8 mouse cellular contexts compared by ENCODE assay signal in genomic region chr2:30967352-30968327, GRCm38 (mm10). TPM values are rescaled to one million over a fixed set of nuclear protein-coding genes. Genes with fewer than 3 reads are reported as not detected.
A peak's percentile ranks its signal among the peaks of the same experiment; 100 is the strongest.
DNase-seq lines count a peak whose midpoint lies in the region; ATAC-seq and TF ChIP-seq lines count a peak whose summit lies in the region.

Gene Tor1a, minus strand, starts transcription at chr2:30967933.

- peak within 1 kb of the TSS; percentile 96 for H3K4me3 ChIP-seq in embryonic facial prominence, embryonic 14.5 days (ENCODE audit: low read depth, low read length)
- peak within 1 kb of the TSS; percentile 97 for H3K4me3 ChIP-seq in limb, embryonic 14.5 days (replicated peaks; ENCODE audit: low read length)
- H3K4me3 ChIP-seq in midbrain, postnatal 0 days (ENCODE audit: low read depth, low read length) = peak within 1 kb of the TSS; percentile 73

- peak; percentile 96 for ATAC-seq in embryonic facial prominence, embryonic 14.5 days (ENCODE audit: low read depth)
- ATAC-seq in limb, embryonic 14.5 days (ENCODE audit: low FRiP score, low read depth) = peak; percentile 92
- ATAC-seq in midbrain, postnatal 0 days (ENCODE audit: low FRiP score) = peak; percentile 94

- H3K27me3 ChIP-seq in embryonic facial prominence, embryonic 14.5 days (replicated peaks; ENCODE audit: control insufficient read depth, insufficient read depth, low read length) = no peaks in the 10 kb centered on the region
- H3K27me3 ChIP-seq in limb, embryonic 14.5 days (ENCODE audit: control insufficient read depth, insufficient read depth, low read length) = no peaks in the 10 kb centered on the region
- no peaks in the 10 kb centered on the region for H3K27me3 ChIP-seq in midbrain, postnatal 0 days (ENCODE audit: insufficient read depth, low read length)

- H3K4me1 ChIP-seq in embryonic facial prominence, embryonic 14.5 days (ENCODE audit: control insufficient read depth, insufficient read depth, low read length) = peaks cover 10% of the 10 kb centered on the region
- H3K4me1 ChIP-seq in limb, embryonic 14.5 days (ENCODE audit: control insufficient read depth, insufficient read depth, low read length) = peaks cover 10% of the 10 kb centered on the region
- peaks cover 10% of the 10 kb centered on the region for H3K4me1 ChIP-seq in midbrain, postnatal 0 days (ENCODE audit: insufficient read depth, low read length)

- no peaks in the 10 kb centered on the region for H3K9me3 ChIP-seq in embryonic facial prominence, embryonic 14.5 days (ENCODE audit: control insufficient read depth, low read length)
- no peaks in the 10 kb centered on the region for H3K9me3 ChIP-seq in limb, embryonic 14.5 days (ENCODE audit: control insufficient read depth, low read length)
- no peaks in the 10 kb centered on the region for H3K9me3 ChIP-seq in midbrain, postnatal 0 days (ENCODE audit: low read length)

- peaks cover 29% of the 10 kb centered on the region for H3K36me3 ChIP-seq in embryonic facial prominence, embryonic 14.5 days (ENCODE audit: control insufficient read depth, insufficient read depth, low read length)
- H3K36me3 ChIP-seq in limb, embryonic 14.5 days (ENCODE audit: control insufficient read depth, insufficient read depth, low read length) = peaks cover 38% of the 10 kb centered on the region
- H3K36me3 ChIP-seq in midbrain, postnatal 0 days (ENCODE audit: insufficient read depth, low read length) = peaks cover 30% of the 10 kb centered on the region

- TF ChIP-seq CTCF in midbrain, postnatal 0 days (IDR thresholded peaks at IDR 0.05) = peak; percentile 45

- peak within 1 kb of the TSS; percentile 91 for H3K4me2 ChIP-seq in embryonic facial prominence, embryonic 14.5 days (ENCODE audit: low read depth, low read length)
- peak within 1 kb of the TSS; percentile 94 for H3K4me2 ChIP-seq in limb, embryonic 14.5 days (replicated peaks; ENCODE audit: low read depth, low read length, severe bottlenecking)
- H3K4me2 ChIP-seq in midbrain, postnatal 0 days (ENCODE audit: low read depth, low read length, poor library complexity, severe bottlenecking) = peak within 1 kb of the TSS; percentile 74

- H3K9ac ChIP-seq in embryonic facial prominence, embryonic 14.5 days (ENCODE audit: low read depth, low read length) = peak within 1 kb of the TSS; percentile 92
- peak within 1 kb of the TSS; percentile 86 for H3K9ac ChIP-seq in limb, embryonic 14.5 days (ENCODE audit: low read depth, low read length, severe bottlenecking)
- peak within 1 kb of the TSS; percentile 93 for H3K9ac ChIP-seq in midbrain, postnatal 0 days (replicated peaks; ENCODE audit: low read length, poor library complexity, severe bottlenecking)

- H3K27ac ChIP-seq in embryonic facial prominence, embryonic 14.5 days (replicated peaks; ENCODE audit: low read depth, low read length) = peak within 1 kb of the TSS; percentile 67
- H3K27ac ChIP-seq in limb, embryonic 14.5 days (replicated peaks; ENCODE audit: low read depth, low read length) = peak within 1 kb of the TSS; percentile 39
- H3K27ac ChIP-seq in midbrain, postnatal 0 days (ENCODE audit: low read depth, low read length) = peak within 1 kb of the TSS; percentile 76

- WGBS in embryonic facial prominence, embryonic 14.5 days = 3% methylated on average over 30 of the region's 59 CpGs
- WGBS in limb, embryonic 14.5 days = 3% methylated on average over 53 of the region's 59 CpGs
- WGBS in midbrain, postnatal 0 days = 2% methylated on average over 58 of the region's 59 CpGs

- peak; percentile 76; the same call in 1 of the 2 replicates for TF ChIP-seq POLR2A in limb, embryonic 14.5 days (IDR thresholded peaks at IDR 0.05; ENCODE audit: borderline replicate concordance, extremely low read depth, insufficient read depth, insufficient read length)

- DNase-seq in 3T3-L1 (ENCODE audit: low read depth, low spot score) = peak; percentile 94
- peak; percentile 71 to 80 for DNase-seq in adrenal gland, postnatal 4 days (ENCODE audit: low spot score in 2 of 2)
- peak; percentile 95 for DNase-seq in embryonic facial prominence, embryonic 14.5 days (ENCODE audit: low spot score)
- DNase-seq in heart, adult 8-10 months (ENCODE audit: low spot score) = peak; percentile 90
- DNase-seq in kidney, adult 9 months = peak; percentile 91
- DNase-seq in limb, embryonic 14.5 days (ENCODE audit: low spot score) = peak; percentile 94
- peak; percentile 95 for DNase-seq in midbrain, postnatal 0 days (ENCODE audit: low spot score)
- peak; percentile 72 to 81 for DNase-seq in spleen, postnatal 14 days (ENCODE audit: low spot score in 2 of 2)

RNA-seq across cellular contexts. Expression of gene Tor1a, which starts in this region (rescaled TPM):
- total RNA-seq in adrenal gland, postnatal 4 days (2021) = 10 to 100 TPM; 45.1 to 47.1 TPM
- 68.3 and 68.8 TPM in 2 replicates for polyA plus RNA-seq in embryonic facial prominence, embryonic 14.5 days (2014; fragmentation: Nextera tagmentation; extraction: Ambion mirVana)
- 10 to 100 TPM in 2 of 4 experiments, 1 to 10 TPM in 2; 8.3 to 14.3 (median 9.9) TPM for total RNA-seq in heart, adult 8-10 months (2022)
- polyA plus RNA-seq in limb, embryonic 14.5 days (2012; rRNA removed) = 66.6 and 67.1 TPM in 2 replicates
- polyA plus RNA-seq in limb, embryonic 14.5 days (2014; fragmentation: Nextera tagmentation; extraction: Ambion mirVana) = 70.6 and 75.5 TPM in 2 replicates
- total RNA-seq in midbrain, postnatal 0 days (2014; rRNA removed) = 68.9 and 88.7 TPM in 2 replicates
- 90.3 and 95.4 TPM in 2 replicates for polyA plus RNA-seq in midbrain, postnatal 0 days (2015; fragmentation: Nextera tagmentation; extraction: Ambion mirVana)

Comparison
In these comparisons a context has a peak if more than half of its experiments do, and no peak if none do; other contexts are left out.
1. Peak in every context shown above with its lines: DNase-seq, ATAC-seq, H3K4me3 ChIP-seq and H3K27ac ChIP-seq.